ENCODE assay signal across 8 mouse cellular contexts in genomic region chr4:123664021-123664950, GRCm38 (mm10). TPM values are rescaled to one million over a fixed set of nuclear protein-coding genes. Genes with fewer than 3 reads are reported as not detected.
A peak's percentile ranks its signal among the peaks of the same experiment; 100 is the strongest.
DNase-seq lines count a peak whose midpoint lies in the region; ATAC-seq lines count a peak whose summit lies in the region.

No protein-coding gene starts in this region.

- H3K27me3 ChIP-seq in forebrain, embryonic 12.5 days, result no peaks in the 10 kb centered on the region

- peak overlapping the region; percentile 88 for H3K4me2 ChIP-seq in forebrain, embryonic 12.5 days

- peaks cover 55% of the 10 kb centered on the region for H3K4me1 ChIP-seq in forebrain, embryonic 12.5 days

- DNase-seq in MN1 (ENCODE audit: low spot score), result peak; percentile 58
- DNase-seq in c-Kit-negative CD71-positive TER-119-positive erythroid progenitor cells, embryonic 14.5 days (ENCODE audit: low read depth, low spot score), result peak; percentile 67
- peak; percentile 81 to 88 for DNase-seq in heart, postnatal 14 days
- DNase-seq in kidney, postnatal 36 days, result peak; percentile 81 to 90
- peak; percentile 80 for DNase-seq in lung, postnatal 14 days
- peak; percentile 82 for DNase-seq in ovary, postnatal 36 days (ENCODE audit: low spot score)
- peak; percentile 81 for DNase-seq in urinary bladder, adult 2 months (ENCODE audit: low spot score)

- intact Hi-C loops in heart, postnatal 14 days (cut with DNase I), result loop anchor here (10.0 kb wide), 1 partner anchor 359 kb away; no protein-coding TSS in a partner anchor

- H3K9me3 ChIP-seq in forebrain, embryonic 12.5 days, result no peaks in the 10 kb centered on the region

- ATAC-seq in forebrain, embryonic 12.5 days (ENCODE audit: low FRiP score), result peak; percentile 73

- H3K27ac ChIP-seq in forebrain, embryonic 12.5 days, result peak overlapping the region; percentile 99

- under 1% methylated on average over 76 of the region's 125 CpGs for WGBS in forebrain, embryonic 12.5 days

- H3K36me3 ChIP-seq in forebrain, embryonic 12.5 days (replicated peaks), result 0 out of 2 replicates have a peak, but pooled peaks cover 3% of the 10 kb centered on the region

- peak overlapping the region; percentile 100 for H3K9ac ChIP-seq in forebrain, embryonic 12.5 days

- peak overlapping the region; percentile 97 for H3K4me3 ChIP-seq in forebrain, embryonic 12.5 days (replicated peaks)

RNA-seq across cellular contexts. Expression of gene Macf1, which starts 19.9 kb away (rescaled TPM):
- polyA plus RNA-seq in forebrain, embryonic 12.5 days (2016; fragmentation: Nextera tagmentation; extraction: Ambion mirVana), result 75.6 and 77.9 TPM in 2 replicates
- total RNA-seq in heart, postnatal 14 days (2021), result 100 to 1,000 TPM; 271 to 291 TPM
- polyA plus RNA-seq in urinary bladder, adult 2 months (2012; rRNA removed), result 94.0 and 119 TPM in 2 replicates

RNA-seq across cellular contexts. Expression of gene Ndufs5, which starts 53.7 kb away (rescaled TPM):
- polyA plus RNA-seq in forebrain, embryonic 12.5 days (2016; fragmentation: Nextera tagmentation; extraction: Ambion mirVana), result 315 and 318 TPM in 2 replicates
- total RNA-seq in heart, postnatal 14 days (2021), result 100 to 1,000 TPM; 370 to 409 TPM
- 312 and 316 TPM in 2 replicates for polyA plus RNA-seq in urinary bladder, adult 2 months (2012; rRNA removed)

Comparison
In these comparisons a context has a peak if more than half of its experiments do, and no peak if none do; other contexts are left out.
1. Peak in every context shown above with its lines: DNase-seq, ATAC-seq, H3K4me3 ChIP-seq and H3K27ac ChIP-seq.